Mouse (Mus musculus) heart, postnatal 25 days (tissue): ENCODE results near the gene Ttc21a. TPM values are rescaled to one million over a fixed set of nuclear protein-coding genes. Genes with fewer than 3 reads are reported as not detected.

Source experiments
- DNase-seq: peaks from one replicate; pipeline ENCODE4 v3.0.0; 2022; ENCODE audit warnings: low spot score
- intact Hi-C: fragments of 180-260 bp; cut with DNase I; formaldehyde crosslinking; loops from one replicate; pipeline ENCODE4 v1.15.1; 2025
- total RNA-seq, 2 experiments: library from RNA; stranded (reverse); gene quantifications; 2 replicates each; pipeline ENCODE4 v1.2.3; 2021

Gene Ttc21a
- total RNA-seq, 2 experiments from 2014 or later, result not detected

- intact Hi-C loops, result no loop called here
- no peak for DNase-seq
Observed at GRCm38 (mm10) chr9:120013251-120013820, 75.9 kb downstream of the Ttc21a start.

- intact Hi-C loops, result loop anchor here (2.0 kb wide), 1 partner anchor 52 kb away; no protein-coding TSS in a partner anchor
- no peak for DNase-seq
Observed at GRCm38 (mm10) chr9:120014828-120015227, 77.4 kb downstream of the Ttc21a start.

- intact Hi-C loops, result no loop called here
- DNase-seq, result no peak
Observed at GRCm38 (mm10) chr9:120016956-120017355, 79.5 kb downstream of the Ttc21a start.

Other genes starting within 250 kb of the Ttc21a start
- gene Scn10a, start 218.3 kb upstream of the Ttc21a start, total RNA-seq, result under 1 TPM; 0.36 to 0.45 TPM
- under 1 TPM in 1 of 2 experiments, not detected in 1; 0.05 TPM for gene Scn11a, start 112.2 kb upstream of the Ttc21a start, total RNA-seq
- gene Wdr48, start 42.7 kb upstream of the Ttc21a start, total RNA-seq, result 10 to 100 TPM; 26.2 to 30.4 TPM
- 10 to 100 TPM; 28.1 to 31.5 TPM for gene Gorasp1, start within 50 bp of the Ttc21a start, total RNA-seq
- 10 to 100 TPM in 1 of 2 experiments, 1 to 10 TPM in 1; 10.0 to 13.3 TPM for gene Csrnp1, start 47.1 kb downstream of the Ttc21a start, total RNA-seq
- gene Xirp1, start 86.0 kb downstream of the Ttc21a start, total RNA-seq, result 100 to 1,000 TPM; 125 to 136 TPM
- 1 to 10 TPM; 3.0 to 5.1 TPM for gene Cx3cr1, start 132.3 kb downstream of the Ttc21a start, total RNA-seq
- not detected for gene Ccr8, start 154.5 kb downstream of the Ttc21a start, total RNA-seq
- 10 to 100 TPM; 16.7 to 18.4 TPM for gene Slc25a38, start 172.8 kb downstream of the Ttc21a start, total RNA-seq
- 100 to 1,000 TPM; 545 TPM for gene Rpsa, start 190.1 kb downstream of the Ttc21a start, total RNA-seq
- gene Mobp, start 212.1 kb downstream of the Ttc21a start, total RNA-seq, result under 1 TPM; 0.08 to 0.49 TPM